Mouse (Mus musculus) C2C12 (cell line): Measurements from ENCODE around the gene Mapk13.

Experiments used
- CTCF ChIP-seq: IDR thresholded peaks from one replicate; pipeline ENCODE4 v1.5.1; 2011; ENCODE audit not compliant: control insufficient read depth, insufficient read depth, insufficient read length
- MAX ChIP-seq: IDR thresholded peaks from one replicate; pipeline ENCODE4 v1.6.1; 2011; ENCODE audit warnings: mild to moderate bottlenecking, control low read depth

DNA sequence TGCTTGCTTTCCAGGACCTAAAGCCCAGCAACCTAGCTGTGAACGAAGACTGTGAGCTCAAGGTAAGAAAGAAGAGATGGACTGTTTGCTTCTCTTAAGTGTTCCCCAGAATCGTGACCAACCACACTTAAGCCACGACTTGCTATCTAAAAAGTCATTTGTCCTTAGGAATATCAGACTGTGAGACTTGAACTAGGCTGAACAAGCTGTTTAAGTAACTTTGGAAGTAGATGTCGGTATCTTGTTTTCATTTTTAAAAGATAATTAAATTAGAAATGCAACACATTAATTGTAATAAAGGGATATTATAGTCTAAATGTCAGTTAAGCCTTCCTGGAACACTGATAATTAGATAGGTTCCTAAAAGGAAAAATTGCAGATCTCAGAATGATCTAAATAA is 43.3 kb upstream of the Mapk13 start, which contains the start of gene AC170998.1:
- no peak for TF ChIP-seq CTCF
- no peak for TF ChIP-seq MAX
